Mouse (Mus musculus) liver, embryonic 16.5 days (tissue): ENCODE measurements at regions not wholly inside any gene's neighbourhood (a gene's known extent, or its start where the extent isn't known, plus 50 kb on each side); places are given as distances from the start of the nearest gene placed in this dataset.

Source experiments
- ATAC-seq: fragments of 200-750 bp; cut with Nextera tagmentation; 2 replicates; pipeline ENCODE4 v1.8.0; 2017; ENCODE audit warnings: low read depth, mild to moderate bottlenecking, moderate number of reproducible peaks, moderate library complexity
- H3K27ac ChIP-seq: fragments of 300-500 bp; sonication (generic); 2 replicates; pipeline ENCODE4 v1.5.1; 2014; ENCODE audit warnings: mild to moderate bottlenecking, low read length
- H3K27me3 ChIP-seq: fragments of 300-500 bp; sonication (generic); 2 replicates; pipeline ENCODE4 v1.6.1; 2014; ENCODE audit warnings: low read depth, low read length, mixed read lengths; ENCODE audit not compliant: control insufficient read depth, insufficient read depth
- H3K36me3 ChIP-seq: fragments of 300-500 bp; sonication (generic); 2 replicates; pipeline ENCODE4 v1.6.1; 2014; ENCODE audit warnings: mild to moderate bottlenecking; ENCODE audit not compliant: control insufficient read depth, insufficient read depth
- H3K4me1 ChIP-seq: fragments of 300-500 bp; sonication (generic); 2 replicates; pipeline ENCODE4 v1.6.1; 2014; ENCODE audit warnings: low read depth, low read length, mixed read lengths; ENCODE audit not compliant: control insufficient read depth
- H3K4me2 ChIP-seq: fragments of 300-500 bp; sonication (generic); 2 replicates; pipeline ENCODE4 v1.6.1; 2014; ENCODE audit warnings: low read depth, low read length, mixed read lengths
- H3K4me3 ChIP-seq: fragments of 300-500 bp; sonication (generic); 2 replicates; pipeline ENCODE4 v1.5.1; 2014; ENCODE audit warnings: low read depth, mild to moderate bottlenecking, low read length
- H3K9ac ChIP-seq: fragments of 300-500 bp; sonication (generic); 2 replicates; pipeline ENCODE4 v1.6.1; 2014; ENCODE audit warnings: low read depth, low read length
- H3K9me3 ChIP-seq: fragments of 300-500 bp; sonication (generic); replicated peaks from 2 replicates; pipeline ENCODE4 v1.6.1; 2016; ENCODE audit warnings: low read length; ENCODE audit not compliant: control insufficient read depth
- WGBS: fragments of 180-500 bp; shearing (Covaris S2); extraction: QIAGEN DNeasy Blood & Tissue Kit; methylation state at CpG from one replicate; pipeline ENCODE4 v1.1.7; 2014; ENCODE audit not compliant: insufficient replicate concordance; 5-methylcytosine and 5-hydroxymethylcytosine counted together

DNA sequence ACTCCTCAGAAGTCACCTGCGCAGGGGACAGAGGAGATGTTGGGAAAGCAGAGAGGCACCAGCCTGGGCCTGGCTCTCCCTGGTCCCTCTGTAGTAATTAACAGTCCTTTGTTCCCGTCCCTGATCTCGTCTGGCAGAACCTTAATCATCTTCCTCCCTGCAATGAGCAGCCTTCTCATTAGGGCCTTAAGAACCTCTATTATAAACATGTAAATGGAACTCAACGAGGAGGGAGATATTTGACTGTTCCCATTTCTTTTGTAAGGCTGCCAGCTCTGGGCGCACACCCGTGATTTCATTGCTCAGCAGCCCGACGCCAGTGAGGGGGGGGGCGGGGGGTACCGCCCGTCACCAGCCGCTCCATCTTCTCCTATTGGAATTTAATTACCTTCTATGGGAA lies 81.8 kb upstream of the Thy1 start:
- no peaks in the 10 kb centered on the region for H3K36me3 ChIP-seq
- no peaks in the 10 kb centered on the region for H3K4me1 ChIP-seq
- no peak overlapping the region for H3K9ac ChIP-seq
- no peak overlapping the region for H3K4me2 ChIP-seq
- no peak overlapping the region for H3K27ac ChIP-seq
- no peak for ATAC-seq
- no peaks in the 10 kb centered on the region for H3K27me3 ChIP-seq
- WGBS, result 50% methylated on average over 12 of the region's 12 CpGs
- H3K9me3 ChIP-seq, result no peaks in the 10 kb centered on the region
- no peak overlapping the region for H3K4me3 ChIP-seq

DNA sequence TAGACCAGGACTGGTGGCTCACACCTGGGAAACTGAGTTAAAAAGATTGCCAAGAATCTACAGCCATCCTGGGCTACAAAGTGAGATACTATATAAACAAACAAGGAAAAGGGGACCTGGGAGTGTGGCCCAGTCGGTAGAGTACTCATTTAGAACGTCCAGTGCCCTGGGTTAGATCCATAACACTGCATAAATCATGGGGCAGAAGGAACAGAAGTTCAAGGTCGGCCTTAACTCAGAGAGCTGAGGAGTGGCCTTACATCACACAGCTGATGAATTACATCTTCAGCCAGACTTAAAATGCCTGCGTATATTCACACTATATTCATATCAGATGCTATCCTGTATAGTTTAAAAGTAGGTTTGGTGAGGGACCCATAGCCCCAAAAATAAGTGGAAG lies 78.0 kb upstream of the Thy1 start:
- no peaks in the 10 kb centered on the region for H3K36me3 ChIP-seq
- H3K27me3 ChIP-seq, result no peaks in the 10 kb centered on the region
- no peak overlapping the region for H3K4me2 ChIP-seq
- no peak for ATAC-seq
- no peak overlapping the region for H3K4me3 ChIP-seq
- WGBS, result 48% methylated on average over 4 of the region's 4 CpGs
- H3K9ac ChIP-seq, result no peak overlapping the region
- no peaks in the 10 kb centered on the region for H3K9me3 ChIP-seq
- H3K4me1 ChIP-seq, result no peaks in the 10 kb centered on the region
- H3K27ac ChIP-seq, result no peak overlapping the region

DNA sequence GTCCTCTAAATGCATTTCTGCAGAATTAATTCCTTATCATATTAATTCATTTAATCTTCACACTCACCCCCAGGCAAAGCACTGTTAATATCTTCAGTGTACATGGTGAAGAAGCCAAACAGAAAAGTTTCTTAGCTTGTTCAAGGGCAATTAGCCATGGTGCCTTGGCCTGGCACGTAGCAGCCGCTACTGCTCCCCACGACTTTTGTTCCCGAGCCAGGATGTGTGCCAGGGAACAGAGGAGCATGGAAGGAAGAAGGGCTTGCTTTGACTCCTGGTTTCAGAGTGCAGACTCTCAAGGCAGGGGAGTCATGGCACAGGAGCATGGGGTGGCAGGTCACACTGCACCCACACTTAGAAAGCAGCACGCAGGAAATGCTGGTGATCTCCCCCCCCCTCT lies 77.4 kb upstream of the Thy1 start:
- ATAC-seq, result no peak
- WGBS, result 73% methylated on average over 5 of the region's 5 CpGs
- Histone ChIP-seq H3K27me3 (no peaks in the 10 kb centered on the region), H3K4me1 (no peaks in the 10 kb centered on the region), H3K36me3 (no peaks in the 10 kb centered on the region), H3K27ac (no peak overlapping the region), H3K9me3 (no peaks in the 10 kb centered on the region), H3K4me3 (no peak overlapping the region), H3K9ac (no peak overlapping the region), H3K4me2 (no peak overlapping the region)

DNA sequence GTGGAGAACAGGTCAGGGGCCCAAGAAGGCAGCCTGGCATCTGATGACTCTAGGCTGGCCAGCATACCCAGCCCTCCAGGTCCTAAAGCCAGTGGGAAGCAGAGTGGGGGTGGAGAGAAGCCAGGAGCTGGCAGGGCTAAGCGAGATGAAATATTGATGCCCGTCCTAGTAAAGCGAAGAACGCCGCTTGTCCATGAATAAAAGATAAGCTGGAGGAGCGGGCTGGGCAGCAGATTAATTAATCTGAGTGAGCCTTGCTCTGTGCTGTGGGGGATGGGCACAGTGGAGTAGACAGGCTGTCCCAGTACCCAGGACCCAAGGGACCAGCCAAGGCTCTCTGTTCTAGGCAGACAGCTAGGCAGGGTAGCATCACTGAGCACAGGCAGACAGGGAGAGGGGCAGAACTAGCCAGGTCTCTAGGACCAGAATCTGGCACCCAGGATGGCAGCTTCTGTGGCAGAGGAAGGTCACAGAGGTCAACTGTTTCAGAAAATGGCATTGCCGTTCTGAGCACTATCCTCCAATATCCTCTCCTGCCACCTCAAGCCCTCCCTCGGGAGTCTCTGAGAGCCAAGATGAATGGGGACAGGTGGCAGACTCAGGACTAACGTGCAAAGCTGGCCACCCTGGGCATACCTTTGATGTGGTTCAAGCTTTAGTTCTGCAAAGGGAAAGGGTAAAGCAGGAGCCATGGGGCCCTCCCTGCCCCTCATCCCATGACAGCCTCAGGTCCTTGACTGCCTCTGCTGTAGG lies 73.0 kb upstream of the Thy1 start:
- no peak overlapping the region for H3K4me3 ChIP-seq
- H3K4me2 ChIP-seq, result no peak overlapping the region
- H3K36me3 ChIP-seq, result no peaks in the 10 kb centered on the region
- no peak for ATAC-seq
- H3K9me3 ChIP-seq, result no peaks in the 10 kb centered on the region
- WGBS, result 57% methylated on average over 9 of the region's 9 CpGs
- H3K9ac ChIP-seq, result no peak overlapping the region
- H3K27ac ChIP-seq, result no peak overlapping the region
- no peaks in the 10 kb centered on the region for H3K4me1 ChIP-seq
- no peaks in the 10 kb centered on the region for H3K27me3 ChIP-seq

DNA sequence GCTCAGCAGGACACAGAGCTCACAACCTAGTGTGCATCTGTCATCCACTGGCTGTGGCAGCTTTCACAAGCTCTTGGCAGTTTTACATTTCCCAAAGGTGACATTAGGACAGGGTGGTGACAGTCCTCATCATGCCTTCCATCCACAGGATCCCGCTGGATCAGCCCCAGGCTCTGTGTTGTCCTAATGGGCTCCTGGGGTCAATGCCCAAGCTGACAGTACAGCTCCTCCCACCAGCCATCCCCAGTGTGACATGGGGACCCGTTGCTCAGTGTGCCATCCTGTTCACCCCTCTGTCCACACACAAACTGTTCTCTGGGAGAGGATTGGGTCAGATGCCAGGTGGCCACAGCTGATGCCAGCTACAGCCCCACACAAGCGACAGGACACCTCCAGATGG lies 72.3 kb upstream of the Thy1 start:
- ATAC-seq, result no peak
- no peaks in the 10 kb centered on the region for H3K36me3 ChIP-seq
- 42% methylated on average over 3 of the region's 3 CpGs for WGBS
- no peak overlapping the region for H3K4me2 ChIP-seq
- H3K4me1 ChIP-seq, result no peaks in the 10 kb centered on the region
- H3K9ac ChIP-seq, result no peak overlapping the region
- H3K4me3 ChIP-seq, result no peak overlapping the region
- no peaks in the 10 kb centered on the region for H3K9me3 ChIP-seq
- no peaks in the 10 kb centered on the region for H3K27me3 ChIP-seq
- H3K27ac ChIP-seq, result no peak overlapping the region

DNA sequence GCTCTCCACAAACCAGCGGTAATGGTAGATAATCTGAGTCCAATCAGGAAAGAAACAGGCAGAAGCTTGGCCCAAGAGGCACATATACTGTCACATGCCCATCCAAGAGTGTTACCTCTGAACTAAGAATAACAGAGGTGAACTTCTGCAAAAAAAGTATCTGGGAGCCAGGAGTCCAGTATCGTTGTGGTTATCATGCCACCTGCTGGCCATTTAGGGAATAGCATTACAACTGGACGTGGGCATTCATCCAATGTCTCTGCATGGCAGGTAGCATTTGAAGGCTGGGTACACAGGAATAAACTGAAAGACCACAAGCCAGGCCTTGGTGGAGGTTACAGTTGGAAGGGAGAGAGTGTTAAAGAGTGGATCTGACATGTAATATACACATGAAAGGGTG lies 70.9 kb upstream of the Thy1 start:
- Histone ChIP-seq H3K36me3 (no peaks in the 10 kb centered on the region), H3K4me1 (no peaks in the 10 kb centered on the region), H3K27me3 (no peaks in the 10 kb centered on the region), H3K27ac (no peak overlapping the region), H3K4me3 (no peak overlapping the region), H3K4me2 (no peak overlapping the region), H3K9ac (no peak overlapping the region), H3K9me3 (no peaks in the 10 kb centered on the region)
- 7% methylated on average over 3 of the region's 3 CpGs for WGBS
- no peak for ATAC-seq

DNA sequence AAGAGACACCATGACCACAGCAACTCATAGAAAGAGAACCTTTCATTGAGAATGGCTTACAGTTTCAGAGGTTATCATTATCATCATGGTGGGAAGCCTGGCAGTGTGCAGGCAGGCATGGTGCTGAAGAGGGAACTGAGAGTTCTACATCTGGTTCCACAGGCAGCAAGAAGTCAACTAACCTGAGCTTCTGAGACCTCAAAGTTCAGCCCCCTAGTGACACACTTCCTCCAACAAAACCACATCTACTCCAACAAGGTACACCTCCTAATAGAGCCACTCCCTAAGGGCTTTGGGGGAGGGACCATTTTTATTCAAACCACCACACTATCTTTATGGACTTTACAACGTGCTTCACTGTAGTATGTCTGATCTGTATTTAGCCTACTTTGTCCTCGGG lies 67.8 kb upstream of the Thy1 start:
- H3K27ac ChIP-seq, result no peak overlapping the region
- H3K4me1 ChIP-seq, result no peaks in the 10 kb centered on the region
- H3K27me3 ChIP-seq, result no peaks in the 10 kb centered on the region
- no peak overlapping the region for H3K4me3 ChIP-seq
- H3K4me2 ChIP-seq, result no peak overlapping the region
- 40% methylated on average over 2 of the region's 2 CpGs for WGBS
- no peak for ATAC-seq
- H3K36me3 ChIP-seq, result no peaks in the 10 kb centered on the region
- H3K9ac ChIP-seq, result no peak overlapping the region
- H3K9me3 ChIP-seq, result no peaks in the 10 kb centered on the region

DNA sequence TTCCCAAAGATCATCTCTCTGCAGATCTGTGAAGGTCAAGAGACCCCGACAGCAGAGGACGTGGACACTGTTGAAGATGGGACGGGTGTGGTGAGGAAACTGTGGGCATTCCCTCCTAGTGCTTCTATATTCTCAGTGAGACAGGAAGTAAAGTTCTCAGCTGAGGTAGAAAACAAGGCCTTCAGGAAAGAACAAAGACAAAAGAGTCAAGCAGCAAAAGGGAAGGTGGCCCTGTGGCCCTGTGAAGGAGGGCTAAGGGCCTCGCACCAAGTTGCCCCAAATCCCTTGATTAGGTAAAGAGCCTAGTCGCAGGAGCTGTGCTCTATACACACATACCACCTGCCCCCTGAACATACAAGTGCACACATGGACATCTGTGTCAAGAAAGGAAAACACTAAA lies 66.8 kb upstream of the Thy1 start:
- H3K4me1 ChIP-seq, result no peaks in the 10 kb centered on the region
- H3K9me3 ChIP-seq, result no peaks in the 10 kb centered on the region
- H3K9ac ChIP-seq, result no peak overlapping the region
- H3K4me3 ChIP-seq, result no peak overlapping the region
- no peak overlapping the region for H3K4me2 ChIP-seq
- ATAC-seq, result no peak
- H3K27me3 ChIP-seq, result no peaks in the 10 kb centered on the region
- 59% methylated on average over 5 of the region's 5 CpGs for WGBS
- H3K36me3 ChIP-seq, result no peaks in the 10 kb centered on the region
- no peak overlapping the region for H3K27ac ChIP-seq

DNA sequence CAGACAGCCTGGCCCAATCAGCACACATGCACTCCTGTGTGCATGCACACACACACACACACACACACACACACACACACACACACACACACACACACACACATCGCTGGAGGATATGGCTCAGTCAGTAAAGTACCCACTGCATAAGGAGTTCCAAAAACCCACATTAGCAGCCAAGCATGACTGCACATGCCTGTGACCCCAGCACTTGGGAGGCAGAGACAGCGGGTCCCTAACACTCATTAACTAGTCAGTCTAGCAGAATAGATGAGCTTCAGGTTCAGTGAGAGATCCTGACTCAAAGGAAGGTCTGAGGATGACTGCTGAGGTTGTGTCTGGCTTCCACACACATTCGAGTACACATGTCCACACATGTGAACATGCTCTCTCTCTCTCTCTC lies 65.4 kb upstream of the Thy1 start:
- Histone ChIP-seq H3K27me3 (no peaks in the 10 kb centered on the region), H3K9me3 (no peaks in the 10 kb centered on the region), H3K27ac (no peak overlapping the region), H3K4me2 (no peak overlapping the region), H3K4me3 (no peak overlapping the region), H3K9ac (no peak overlapping the region), H3K4me1 (no peaks in the 10 kb centered on the region), H3K36me3 (no peaks in the 10 kb centered on the region)
- WGBS, result 58% methylated on average over 3 of the region's 3 CpGs
- ATAC-seq, result no peak
